Mouse (Mus musculus) neural tube, embryonic 10.5 days (tissue): Measurements from ENCODE around the gene Gm14403.
"Not testable (repeated sequence)": the region's sequence is repeated elsewhere in the genome, so short reads cannot be mapped to it uniquely, and the experiment has no call there.

Source experiments
- DNase-seq: peaks from one replicate; pipeline ENCODE4 v3.0.0-alpha.2; 2017; ENCODE audit warnings: low spot score; ENCODE audit errors: extremely low spot score

The Gm14403 gene

GRCm38 (mm10) chr2:177498067-177498466 lies at the start of gene Gm14403:
Gene Gm14403 (plus strand): TSS chr2:177498215.
- DNase-seq, result not testable (repeated sequence)

- peak; percentile 14 for DNase-seq
These were observed 33.3 kb upstream of the Gm14403 start, which contains the start of gene Zfp970 for GRCm38 (mm10) chr2:177464676-177465075. Gene Zfp970 (plus strand): TSS chr2:177464733.

- not testable (repeated sequence) for DNase-seq
These were observed 29.8 kb upstream of the Gm14403 start for GRCm38 (mm10) chr2:177468222-177468621.

DNA sequence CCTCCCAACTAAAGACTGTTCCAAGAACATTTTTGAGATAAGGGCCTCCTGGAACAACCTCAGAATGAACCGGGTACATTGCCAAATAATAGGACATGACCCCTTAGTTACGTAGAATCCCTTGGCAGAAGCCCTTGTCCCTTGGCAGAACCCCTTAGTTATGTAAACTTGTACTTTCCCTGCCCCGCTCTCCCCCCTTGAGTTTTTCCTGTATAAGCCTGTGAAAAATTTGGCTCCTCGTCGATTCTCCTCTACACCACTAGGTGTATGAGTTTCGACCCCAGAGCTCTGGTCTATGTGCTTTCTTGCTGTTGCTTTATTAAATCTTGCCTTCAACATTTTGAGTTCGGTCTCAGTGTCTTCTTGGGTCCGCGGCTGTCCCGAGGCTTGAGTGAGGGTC lies 25.8 kb upstream of the Gm14403 start:
- DNase-seq, result not testable (repeated sequence)

DNA sequence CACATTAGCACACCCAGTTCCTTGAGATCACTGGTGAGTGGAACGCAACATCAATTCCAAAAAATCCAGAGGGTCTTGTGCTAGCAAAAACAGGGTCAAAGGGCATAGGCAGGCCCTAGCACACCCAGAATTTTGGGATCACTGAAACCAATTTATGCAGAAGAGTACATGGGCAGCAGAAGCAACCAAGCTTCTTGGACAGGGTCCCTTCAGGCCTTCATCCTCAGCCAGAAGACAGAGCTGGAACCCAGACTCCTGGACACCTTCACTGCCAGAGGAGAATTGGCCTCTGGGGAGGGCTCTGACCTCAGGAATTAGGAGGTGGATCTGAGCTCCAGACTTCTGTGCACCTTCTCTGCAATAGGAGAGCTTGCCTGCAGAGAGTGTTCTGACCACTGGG lies 16.0 kb upstream of the Gm14403 start:
- DNase-seq, result not testable (repeated sequence)

GRCm38 (mm10) chr2:177483238-177483948 lies 14.6 kb upstream of the Gm14403 start:
- DNase-seq, result not testable (repeated sequence)

DNA sequence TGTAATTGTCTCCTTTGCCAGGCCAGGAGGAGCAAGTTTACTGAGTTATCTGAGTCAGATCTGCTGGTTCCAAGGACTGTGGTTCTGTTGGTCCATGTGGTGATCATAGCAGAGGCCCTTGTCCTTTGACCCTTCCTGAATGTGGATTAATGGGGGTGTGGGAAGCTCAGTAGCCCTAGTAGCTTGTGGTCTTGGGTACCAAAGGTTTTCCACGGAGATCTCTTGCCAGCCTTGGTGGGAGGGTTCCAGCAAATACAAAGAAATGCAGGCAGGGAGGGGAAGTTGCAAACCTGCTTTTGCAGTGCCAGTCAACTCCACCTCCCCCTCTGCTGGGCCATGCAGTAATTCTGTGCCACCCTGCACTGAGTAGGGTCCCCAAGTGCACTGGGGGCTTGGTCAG lies 1.2 kb downstream of the Gm14403 start:
- not testable (repeated sequence) for DNase-seq

- DNase-seq, result not testable (repeated sequence)
These were observed 7.2 kb downstream of the Gm14403 start for GRCm38 (mm10) chr2:177505211-177505719.

DNA sequence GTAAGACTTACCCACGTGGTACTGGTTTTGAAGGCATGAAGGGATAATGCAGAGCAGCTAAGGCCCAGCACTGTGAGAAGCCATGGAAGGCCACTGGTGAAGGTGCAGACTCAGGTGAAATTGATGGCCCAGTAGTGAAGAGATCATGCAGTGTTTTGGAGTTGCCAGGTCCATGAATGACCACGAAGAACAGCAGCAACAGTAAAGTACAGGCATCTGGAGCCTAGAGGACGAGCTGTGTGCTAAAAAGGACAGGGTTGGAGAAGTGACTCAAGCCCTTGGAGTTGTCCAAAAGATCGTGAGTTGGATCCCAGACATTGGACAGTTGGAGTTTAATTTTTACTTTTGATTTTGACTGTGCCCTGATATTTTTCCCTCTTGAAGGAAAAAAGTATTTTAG lies 13.4 kb downstream of the Gm14403 start:
- DNase-seq, result not testable (repeated sequence)

DNA sequence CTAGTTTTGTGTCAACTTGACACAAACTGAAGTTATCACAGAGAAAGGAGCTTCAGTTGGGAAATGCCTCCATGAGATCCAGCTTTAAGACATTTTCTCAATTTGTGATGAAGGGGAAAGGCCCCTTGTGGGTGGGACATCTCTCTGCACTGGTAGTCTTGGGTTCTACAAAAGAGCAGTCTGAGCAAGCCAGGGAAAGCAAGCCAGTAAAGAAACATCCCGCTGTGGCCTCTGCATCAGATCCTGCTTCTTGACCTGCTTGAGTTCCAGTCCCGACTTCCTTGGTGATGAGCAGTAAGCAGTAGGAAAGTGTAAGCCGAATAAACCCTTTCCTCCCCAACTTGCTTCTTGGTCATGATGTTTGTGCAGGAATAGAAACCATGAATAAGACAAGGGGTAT lies 14.0 kb downstream of the Gm14403 start:
- not testable (repeated sequence) for DNase-seq

- DNase-seq, result not testable (repeated sequence)
These were observed 16.0 kb downstream of the Gm14403 start for GRCm38 (mm10) chr2:177513991-177514479.

DNA sequence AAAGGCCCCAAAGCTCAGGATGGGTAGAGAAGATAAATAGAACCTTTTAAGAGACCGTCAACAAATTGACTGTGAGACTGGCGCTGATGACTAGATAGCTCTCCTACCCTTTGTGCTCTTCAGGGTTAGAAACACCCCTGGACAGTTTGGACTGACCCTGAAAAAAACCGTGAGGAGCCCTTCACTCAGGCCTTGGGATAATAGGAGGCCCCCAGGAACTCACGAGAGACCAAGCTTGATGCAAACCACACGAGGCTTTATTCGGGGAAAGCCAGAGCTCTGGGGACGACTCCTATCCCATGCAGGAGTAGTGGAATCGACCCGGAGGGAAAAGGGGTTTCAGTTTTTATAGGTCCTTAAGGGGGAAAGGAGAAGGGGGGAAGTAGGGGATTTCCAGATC lies 19.7 kb downstream of the Gm14403 start:
- not testable (repeated sequence) for DNase-seq

GRCm38 (mm10) chr2:177518354-177518753 lies 20.3 kb downstream of the Gm14403 start:
- DNase-seq, result not testable (repeated sequence)

- DNase-seq, result not testable (repeated sequence)
These were observed 20.9 kb downstream of the Gm14403 start for GRCm38 (mm10) chr2:177518960-177519359.

GRCm38 (mm10) chr2:177520035-177520434 lies 22.0 kb downstream of the Gm14403 start:
- DNase-seq, result no peak

GRCm38 (mm10) chr2:177523061-177523460 lies 25.0 kb downstream of the Gm14403 start:
- DNase-seq, result no peak

DNA sequence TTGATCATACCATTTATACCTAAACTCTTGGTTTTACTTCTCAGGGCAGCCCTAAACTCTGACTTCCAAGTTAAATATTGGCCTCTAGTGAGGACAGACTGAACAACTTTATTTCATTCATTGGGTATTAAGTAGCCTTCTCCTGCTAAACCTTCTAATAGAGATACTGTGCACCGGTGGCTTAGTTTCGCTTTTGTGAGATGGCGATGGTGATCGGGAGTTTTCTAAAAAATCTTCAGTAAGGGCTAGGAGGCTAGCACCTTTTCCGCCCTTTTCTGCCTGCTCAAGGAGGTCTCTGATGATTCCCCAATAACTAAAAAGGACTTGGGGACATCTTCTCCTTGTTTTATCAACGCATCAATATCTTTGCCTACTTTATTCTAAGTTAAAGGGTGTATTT lies 25.7 kb downstream of the Gm14403 start:
- DNase-seq, result not testable (repeated sequence)

- DNase-seq, result not testable (repeated sequence)
These were observed 26.2 kb downstream of the Gm14403 start for GRCm38 (mm10) chr2:177524171-177524570.

DNA sequence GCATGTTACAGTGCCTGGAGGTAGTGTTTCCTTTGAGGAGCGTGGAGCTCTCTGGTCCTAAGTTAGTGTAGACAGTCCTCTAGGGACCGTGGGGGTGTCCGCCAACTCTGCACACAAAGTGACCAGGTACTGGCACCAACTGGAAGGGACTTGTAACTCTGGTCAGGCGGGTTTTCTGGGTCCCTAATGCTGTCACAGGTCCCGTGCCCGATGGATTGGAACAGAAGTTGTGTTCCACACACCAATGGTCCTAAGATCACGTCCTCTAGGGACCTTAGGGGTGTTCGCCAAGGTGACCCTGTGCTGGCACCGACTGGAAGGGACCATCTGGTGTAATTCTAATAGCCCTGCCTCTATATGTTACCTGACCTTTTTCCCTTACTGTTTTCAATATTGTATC lies 37.9 kb downstream of the Gm14403 start:
- no peak for DNase-seq

DNA sequence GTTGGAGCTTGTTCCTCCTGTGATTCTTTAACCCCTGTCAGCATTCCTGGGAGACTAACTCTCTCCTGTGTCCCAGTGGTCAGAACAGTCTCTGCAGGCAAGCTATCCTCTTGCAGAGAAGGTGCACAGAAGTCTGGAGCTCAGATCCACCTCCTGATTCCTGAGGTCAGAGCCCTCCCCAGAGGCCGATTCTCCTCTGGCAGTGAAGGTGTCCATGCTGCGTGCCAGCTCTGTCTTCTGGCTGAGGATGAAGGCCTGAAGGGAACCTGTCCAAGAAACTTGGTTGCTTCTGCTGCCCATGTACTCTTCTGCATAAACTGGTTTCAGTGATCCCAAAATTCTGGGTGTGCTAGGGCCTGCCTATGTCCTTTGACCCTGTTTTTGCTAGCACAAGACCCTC lies 39.1 kb downstream of the Gm14403 start:
- not testable (repeated sequence) for DNase-seq

GRCm38 (mm10) chr2:177537717-177538116 lies 39.7 kb downstream of the Gm14403 start:
- not testable (repeated sequence) for DNase-seq

DNA sequence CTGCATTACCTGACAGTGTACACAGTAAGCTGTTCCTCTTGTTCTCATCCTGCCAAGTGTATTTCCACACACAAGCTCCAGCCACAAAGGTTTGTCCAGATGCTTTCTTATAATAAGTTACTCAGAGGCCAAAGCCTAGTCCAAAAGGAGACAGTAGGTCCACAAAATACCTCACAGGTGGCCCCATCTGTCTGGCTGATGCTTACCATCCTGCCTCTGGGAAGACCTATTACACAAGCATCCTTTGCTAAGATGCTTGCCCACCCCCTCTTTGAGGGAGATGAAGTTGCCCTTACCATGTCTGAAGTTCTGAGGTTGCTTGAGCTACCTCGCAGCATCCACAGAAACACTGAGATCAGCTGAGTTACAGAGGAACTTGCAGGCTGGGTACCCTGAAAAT lies 57.2 kb downstream of the Gm14403 start:
- DNase-seq, result not testable (repeated sequence)
